Mouse (Mus musculus) spleen, adult 2 months (tissue): ENCODE measurements around the gene Brwd1. TPM values are rescaled to one million over a fixed set of nuclear protein-coding genes. Genes with fewer than 3 reads are reported as not detected.

Experiments
- DNase-seq, 2 experiments: peaks; one replicate each; pipeline versions ENCODE4 v3.0.0 to v3.0.0-alpha.2; 2012 to 2021; ENCODE audit warnings: low spot score in 2 of 2, low read depth in 1 of 2
- H3K27ac ChIP-seq: fragments of 200-500 bp; 2 replicates; pipeline ENCODE4 v1.5.1; 2012; ENCODE audit warnings: low read length, inconsistent platforms; ENCODE audit not compliant: insufficient read depth
- H3K27me3 ChIP-seq: fragments of 200-500 bp; 2 replicates; pipeline ENCODE4 v1.6.1; 2012; ENCODE audit warnings: mild to moderate bottlenecking, moderate library complexity, low read length, inconsistent platforms; ENCODE audit not compliant: control insufficient read depth, insufficient read depth
- H3K36me3 ChIP-seq: fragments of 200-500 bp; 2 replicates; pipeline ENCODE4 v1.6.1; 2012; ENCODE audit warnings: mild to moderate bottlenecking, low read length, inconsistent platforms; ENCODE audit not compliant: control insufficient read depth, insufficient read depth
- H3K4me1 ChIP-seq: fragments of 200-500 bp; 2 replicates; pipeline ENCODE4 v1.6.1; 2011; ENCODE audit warnings: inconsistent platforms; ENCODE audit not compliant: control insufficient read depth, insufficient read depth, insufficient read length
- H3K4me3 ChIP-seq: fragments of 200-500 bp; 2 replicates; pipeline ENCODE4 v1.5.1; 2011; ENCODE audit warnings: mild to moderate bottlenecking, inconsistent platforms; ENCODE audit not compliant: insufficient read depth, insufficient read length; ENCODE audit errors: extremely low read depth
- CTCF ChIP-seq: fragments of 200-500 bp; IDR thresholded peaks from 2 replicates; pipeline ENCODE4 v1.5.1; 2011; ENCODE audit warnings: mild to moderate bottlenecking, inconsistent platforms; ENCODE audit not compliant: insufficient read depth, insufficient read length, insufficient replicate concordance; ENCODE audit errors: extremely low read depth
- POLR2A ChIP-seq: fragments of 200-500 bp; IDR thresholded peaks from 2 replicates; pipeline ENCODE4 v1.6.1; 2011; ENCODE audit warnings: low read depth, low read length, inconsistent platforms
- WGBS: fragments of 180-500 bp; shearing (Covaris S2); methylation state at CpG from one replicate; pipeline ENCODE4 v1.1.7; 2018; 5-methylcytosine and 5-hydroxymethylcytosine counted together
- polyA plus RNA-seq: library from polyadenylated mRNA; depleted of rRNA; stranded (reverse); fragments of >200 nt; gene quantifications from 2 replicates; pipeline ENCODE4 v1.2.3, GENCODE M21; 2012

The Brwd1 gene
- polyA plus RNA-seq, 1 experiment, result 32.8 TPM

GRCm38 (mm10) chr16:96091515-96092504 is 9.5 kb upstream of the Brwd1 start:
- TF ChIP-seq POLR2A (no peak), CTCF (no peak)
- no peak for DNase-seq
- no peaks in the 10 kb centered on the region for H3K27me3 ChIP-seq
- WGBS, result 80% methylated on average over 9 of the region's 9 CpGs
- H3K4me3 ChIP-seq, result no peak overlapping the region
- no peak overlapping the region for H3K27ac ChIP-seq
- peaks cover 20% of the 10 kb centered on the region; the same call in 1 of the 2 replicates for H3K4me1 ChIP-seq
- H3K36me3 ChIP-seq, result no peaks in the 10 kb centered on the region

- Histone ChIP-seq H3K4me1 (peaks cover 44% of the 10 kb centered on the region), H3K36me3 (no peaks in the 10 kb centered on the region), H3K4me3 (no peak overlapping the region), H3K27ac (no peak overlapping the region), H3K27me3 (no peaks in the 10 kb centered on the region)
- TF ChIP-seq POLR2A (no peak), CTCF (no peak)
- DNase-seq, result no peak
- 83% methylated on average over 5 of the region's 5 CpGs for WGBS
Measured at GRCm38 (mm10) chr16:96088120-96088519, 5.8 kb upstream of the Brwd1 start.

DNA sequence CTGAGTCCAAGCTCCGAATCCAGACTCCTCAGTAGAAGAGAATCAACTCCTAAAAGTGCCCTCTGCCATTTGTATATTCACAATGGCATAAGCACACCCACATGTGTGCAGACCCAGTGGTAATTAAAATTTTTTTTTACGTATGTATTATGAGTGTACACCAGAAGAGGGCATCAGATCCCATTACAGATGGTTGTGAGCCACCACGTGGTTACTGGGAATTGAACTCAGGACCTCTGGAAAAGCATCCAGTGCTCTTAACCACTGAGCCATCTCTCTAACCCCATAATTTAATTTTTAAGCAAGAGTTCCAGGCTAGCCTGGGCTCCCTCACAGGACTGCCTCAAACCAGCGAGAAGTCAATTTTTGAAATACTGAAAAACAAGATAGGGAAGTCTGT is 5.1 kb upstream of the Brwd1 start:
- Histone ChIP-seq H3K4me1 (peaks cover 44% of the 10 kb centered on the region), H3K4me3 (no peak overlapping the region), H3K27ac (peak overlapping the region; percentile 61; the same call in 1 of the 2 replicates), H3K27me3 (no peaks in the 10 kb centered on the region), H3K36me3 (no peaks in the 10 kb centered on the region)
- TF ChIP-seq CTCF, result no peak
- TF ChIP-seq POLR2A, result no peak
- no peak for DNase-seq
- 54% methylated on average over 4 of the region's 4 CpGs for WGBS

GRCm38 (mm10) chr16:96087001-96087400 is 4.7 kb upstream of the Brwd1 start:
- no peaks in the 10 kb centered on the region for H3K27me3 ChIP-seq
- peak; percentile 79 to 92 for DNase-seq
- H3K27ac ChIP-seq, result peak overlapping the region; percentile 61; the same call in 1 of the 2 replicates
- WGBS, result 8% methylated on average over 12 of the region's 12 CpGs
- no peak overlapping the region for H3K4me3 ChIP-seq
- H3K36me3 ChIP-seq, result no peaks in the 10 kb centered on the region
- H3K4me1 ChIP-seq, result peaks cover 44% of the 10 kb centered on the region
- no peak for TF ChIP-seq POLR2A
- no peak for TF ChIP-seq CTCF

GRCm38 (mm10) chr16:96085597-96085996 is 3.3 kb upstream of the Brwd1 start:
- H3K27me3 ChIP-seq, result no peaks in the 10 kb centered on the region
- H3K36me3 ChIP-seq, result peaks cover 1% of the 10 kb centered on the region; the same call in 1 of the 2 replicates
- DNase-seq, result peak in 1 of 2 experiments; percentile 80
- TF ChIP-seq CTCF (no peak), POLR2A (no peak)
- no peak overlapping the region for H3K4me3 ChIP-seq
- peaks cover 48% of the 10 kb centered on the region for H3K4me1 ChIP-seq
- peak overlapping the region; percentile 31; the same call in 1 of the 2 replicates for H3K27ac ChIP-seq

- Histone ChIP-seq H3K4me3 (peak overlapping the region; percentile 77), H3K36me3 (peaks cover 6% of the 10 kb centered on the region; the same call in 1 of the 2 replicates), H3K4me1 (peaks cover 31% of the 10 kb centered on the region), H3K27ac (peak overlapping the region; percentile 96), H3K27me3 (no peaks in the 10 kb centered on the region)
- TF ChIP-seq POLR2A (no peak), CTCF (no peak)
- 45% methylated on average over 20 of the region's 20 CpGs for WGBS
- DNase-seq, result no peak
Measured at GRCm38 (mm10) chr16:96083179-96083646, 887 bp upstream of the Brwd1 start.
